Mouse (Mus musculus) embryonic facial prominence, embryonic 12.5 days (tissue): ENCODE data around the gene Mknk2. TPM values are rescaled to one million over a fixed set of nuclear protein-coding genes. Genes with fewer than 3 reads are reported as not detected.

Source experiments
- ATAC-seq: fragments of 200-750 bp; cut with Nextera tagmentation; 2 replicates; pipeline ENCODE4 v1.8.0; 2017; ENCODE audit not compliant: insufficient number of reproducible peaks, insufficient read depth, low FRiP score, low TSS enrichment
- H3K27ac ChIP-seq: fragments of 300-500 bp; sonication (generic); 2 replicates; pipeline ENCODE4 v1.5.1; 2016; ENCODE audit warnings: mild to moderate bottlenecking
- H3K27me3 ChIP-seq: fragments of 300-500 bp; sonication (generic); 2 replicates; pipeline ENCODE4 v1.6.1; 2016; ENCODE audit warnings: mild to moderate bottlenecking, moderate library complexity
- H3K36me3 ChIP-seq: fragments of 300-500 bp; sonication (generic); 2 replicates; pipeline ENCODE4 v1.6.1; 2016; ENCODE audit warnings: mild to moderate bottlenecking
- H3K4me1 ChIP-seq: fragments of 300-500 bp; sonication (generic); 2 replicates; pipeline ENCODE4 v1.6.1; 2016
- H3K4me2 ChIP-seq: fragments of 300-500 bp; sonication (generic); replicated peaks from 2 replicates; pipeline ENCODE4 v1.6.1; 2016; ENCODE audit warnings: mild to moderate bottlenecking, moderate library complexity
- H3K4me3 ChIP-seq: fragments of 300-500 bp; sonication (generic); 2 replicates; pipeline ENCODE4 v1.5.1; 2016; ENCODE audit warnings: mild to moderate bottlenecking
- H3K9ac ChIP-seq: fragments of 300-500 bp; sonication (generic); 2 replicates; pipeline ENCODE4 v1.6.1; 2016; ENCODE audit warnings: mild to moderate bottlenecking, moderate library complexity
- H3K9me3 ChIP-seq: fragments of 300-500 bp; sonication (generic); 2 replicates; pipeline ENCODE4 v1.6.1; 2016; ENCODE audit warnings: mild to moderate bottlenecking, moderate library complexity
- WGBS: fragments of 180-500 bp; shearing (Covaris S2); methylation state at CpG from one replicate; pipeline ENCODE4 v1.1.7; 2016; 5-methylcytosine and 5-hydroxymethylcytosine counted together
- polyA plus RNA-seq: library from polyadenylated mRNA; unstranded; fragments of >200 nt; fragmentation: Nextera tagmentation; extraction: Ambion mirVana; gene quantifications from 2 replicates; pipeline ENCODE4 v1.2.1, GENCODE M21; 2016

Mknk2 gene
- polyA plus RNA-seq, 1 experiment from 2014 or later: 117 TPM

DNA sequence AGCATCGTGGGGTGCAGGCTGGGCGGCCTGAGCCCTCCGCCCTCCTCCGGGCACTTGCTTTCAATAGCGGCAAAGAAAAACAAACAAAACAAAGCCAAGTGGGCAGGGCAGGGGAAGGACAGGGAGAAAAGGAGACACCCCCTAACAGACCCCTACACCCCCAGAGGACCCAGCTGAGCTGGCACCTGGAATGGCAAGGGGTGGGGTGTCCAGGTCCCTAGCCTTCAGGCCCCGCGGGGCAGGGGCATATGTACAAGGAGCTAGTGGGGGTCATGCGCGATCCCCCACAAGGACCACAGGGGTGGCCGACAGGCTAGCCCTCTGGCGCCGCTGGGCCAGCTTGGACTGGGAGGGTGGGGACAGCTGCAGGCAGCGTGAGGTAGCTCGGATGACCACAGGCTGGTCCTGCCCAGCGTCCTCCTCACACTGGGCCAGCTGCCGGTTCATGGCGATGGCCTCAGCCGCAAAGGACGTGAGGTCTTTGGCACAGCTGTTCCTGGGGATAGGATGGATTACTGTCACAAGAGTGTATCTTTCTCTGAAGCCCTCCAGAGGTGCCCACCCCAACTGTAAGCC lies 11.0 kb downstream of the Mknk2 start:
- ATAC-seq: no peak
- Histone ChIP-seq H3K36me3 (peaks cover 65% of the 10 kb centered on the region), H3K4me2 (no peak overlapping the region)

GRCm38 (mm10) chr10:80665981-80666733 lies 11.8 kb downstream of the Mknk2 start:
- Histone ChIP-seq H3K27ac (no peak overlapping the region), H3K4me2 (no peak overlapping the region), H3K4me1 (peaks cover 16% of the 10 kb centered on the region), H3K9ac (no peak overlapping the region), H3K36me3 (peaks cover 57% of the 10 kb centered on the region), H3K27me3 (no peaks in the 10 kb centered on the region), H3K4me3 (no peak overlapping the region), H3K9me3 (no peaks in the 10 kb centered on the region)
- 69% methylated on average over 10 of the region's 10 CpGs for WGBS
- no peak for ATAC-seq

More for the DNA sequence above, 11.0 kb downstream of the Mknk2 start:
- WGBS: 84% methylated on average over 19 of the region's 19 CpGs
- Histone ChIP-seq H3K27me3 (no peaks in the 10 kb centered on the region), H3K9me3 (no peaks in the 10 kb centered on the region), H3K4me1 (peaks cover 16% of the 10 kb centered on the region), H3K9ac (no peak overlapping the region), H3K4me3 (no peak overlapping the region), H3K27ac (no peak overlapping the region)

DNA sequence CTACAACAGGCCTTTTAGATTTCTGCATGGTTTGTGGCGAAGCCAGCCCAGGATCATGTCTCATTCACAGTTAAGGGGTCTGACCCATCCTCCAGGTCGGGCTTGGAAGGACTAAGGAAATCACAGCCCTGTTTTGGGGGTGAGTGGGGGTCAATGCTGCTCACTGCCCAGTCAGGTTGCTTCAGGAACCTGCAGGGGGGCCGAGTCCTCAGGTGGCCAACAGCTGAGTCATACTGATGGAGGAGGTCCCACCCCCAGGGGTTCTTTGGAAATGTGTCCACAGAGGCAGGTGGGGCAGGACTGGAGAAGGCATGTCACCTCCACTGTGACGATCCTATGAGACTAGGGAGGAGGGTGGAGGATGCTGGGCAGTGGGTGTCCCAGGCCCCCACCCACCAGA lies 12.5 kb downstream of the Mknk2 start:
- no peaks in the 10 kb centered on the region for H3K9me3 ChIP-seq
- peaks cover 50% of the 10 kb centered on the region for H3K36me3 ChIP-seq
- H3K4me1 ChIP-seq: peaks cover 16% of the 10 kb centered on the region
- no peak overlapping the region for H3K4me3 ChIP-seq
- ATAC-seq: no peak
- 0 out of 2 replicates have a peak overlapping the region, but pooled peaks have one; percentile 17 for H3K4me2 ChIP-seq
- H3K9ac ChIP-seq: no peak overlapping the region
- H3K27ac ChIP-seq: peak overlapping the region; percentile 77; the same call in 1 of the 2 replicates
- 59% methylated on average over 4 of the region's 4 CpGs for WGBS
- no peaks in the 10 kb centered on the region for H3K27me3 ChIP-seq

DNA sequence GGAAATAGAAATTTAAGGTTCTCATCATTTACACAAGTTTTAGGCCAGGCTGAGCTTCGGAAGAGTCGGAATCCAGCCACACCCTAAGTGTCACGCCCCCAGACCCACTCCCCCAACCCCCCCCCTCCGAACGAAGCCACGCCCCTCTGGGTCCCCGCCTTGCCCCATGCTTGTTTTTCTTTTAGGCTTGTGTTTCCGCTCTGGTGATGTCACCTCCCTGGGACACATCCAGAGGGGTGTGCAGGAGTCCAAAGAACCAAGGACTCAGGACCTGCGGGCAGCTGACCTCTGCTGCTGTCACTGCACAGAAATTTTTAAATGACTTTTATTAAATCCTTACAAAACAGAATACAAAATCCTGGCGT lies 12.9 kb downstream of the Mknk2 start:
- peak overlapping the region; percentile 17; the same call in 1 of the 2 replicates for H3K4me2 ChIP-seq

GRCm38 (mm10) chr10:80664197-80665015 lies 13.5 kb downstream of the Mknk2 start:
- H3K27ac ChIP-seq: peak overlapping the region; percentile 77
- peak overlapping the region; percentile 17; the same call in 1 of the 2 replicates for H3K4me2 ChIP-seq
- 33% methylated on average over 16 of the region's 16 CpGs for WGBS
- H3K9me3 ChIP-seq: no peaks in the 10 kb centered on the region
- no peaks in the 10 kb centered on the region for H3K27me3 ChIP-seq
- H3K9ac ChIP-seq: no peak overlapping the region
- no peak for ATAC-seq
- no peak overlapping the region for H3K4me3 ChIP-seq
- peaks cover 16% of the 10 kb centered on the region for H3K4me1 ChIP-seq
- H3K36me3 ChIP-seq: peaks cover 39% of the 10 kb centered on the region

More for the DNA sequence above, 12.9 kb downstream of the Mknk2 start:
- no peak for ATAC-seq
- Histone ChIP-seq H3K9ac (no peak overlapping the region), H3K27ac (peak overlapping the region; percentile 77), H3K27me3 (no peaks in the 10 kb centered on the region), H3K9me3 (no peaks in the 10 kb centered on the region), H3K36me3 (peaks cover 45% of the 10 kb centered on the region), H3K4me3 (no peak overlapping the region), H3K4me1 (peaks cover 16% of the 10 kb centered on the region)
- WGBS: 18% methylated on average over 10 of the region's 10 CpGs

- peak overlapping the region; percentile 64; the same call in 1 of the 2 replicates for H3K27ac ChIP-seq
- no peaks in the 10 kb centered on the region for H3K9me3 ChIP-seq
- no peak for ATAC-seq
- H3K4me1 ChIP-seq: peaks cover 16% of the 10 kb centered on the region
- H3K36me3 ChIP-seq: peaks cover 32% of the 10 kb centered on the region
- WGBS: 53% methylated on average over 5 of the region's 5 CpGs
- H3K4me2 ChIP-seq: no peak overlapping the region
- no peaks in the 10 kb centered on the region for H3K27me3 ChIP-seq
- no peak overlapping the region for H3K4me3 ChIP-seq
- H3K9ac ChIP-seq: no peak overlapping the region
Measured at GRCm38 (mm10) chr10:80663485-80664196, 14.3 kb downstream of the Mknk2 start.

- no peaks in the 10 kb centered on the region for H3K9me3 ChIP-seq
- peaks cover 22% of the 10 kb centered on the region for H3K4me1 ChIP-seq
- peaks cover 7% of the 10 kb centered on the region; the same call in 1 of the 2 replicates for H3K36me3 ChIP-seq
- 32% methylated on average over 5 of the region's 5 CpGs for WGBS
- H3K27ac ChIP-seq: no peak overlapping the region
- ATAC-seq: no peak
- H3K4me3 ChIP-seq: no peak overlapping the region
- H3K27me3 ChIP-seq: no peaks in the 10 kb centered on the region
- H3K9ac ChIP-seq: no peak overlapping the region
- no peak overlapping the region for H3K4me2 ChIP-seq
Measured at GRCm38 (mm10) chr10:80661149-80661548, 16.8 kb downstream of the Mknk2 start.

DNA sequence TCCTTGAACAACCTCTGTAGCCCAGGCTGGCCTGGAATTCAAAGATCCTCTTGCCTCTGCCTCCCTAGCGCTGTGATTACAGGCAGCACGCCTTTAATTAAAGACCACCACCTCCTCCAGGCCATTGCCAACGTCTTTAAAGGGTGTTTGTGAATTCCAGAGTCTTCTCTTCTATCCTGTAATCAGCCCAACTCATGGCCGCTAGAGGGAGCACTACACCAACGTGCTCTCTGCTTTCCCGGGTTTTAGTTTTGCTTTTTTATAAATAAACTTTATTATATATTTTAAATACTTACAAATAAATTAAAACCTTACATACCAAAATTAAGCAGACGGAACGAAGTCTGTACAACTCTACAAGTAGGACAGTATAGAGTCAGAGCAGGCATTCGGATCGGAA lies 18.7 kb downstream of the Mknk2 start:
- H3K9me3 ChIP-seq: no peaks in the 10 kb centered on the region
- no peaks in the 10 kb centered on the region for H3K36me3 ChIP-seq
- H3K27me3 ChIP-seq: no peaks in the 10 kb centered on the region
- H3K27ac ChIP-seq: no peak overlapping the region
- ATAC-seq: no peak
- no peak overlapping the region for H3K4me2 ChIP-seq
- H3K4me1 ChIP-seq: peaks cover 26% of the 10 kb centered on the region
- 14% methylated on average over 10 of the region's 10 CpGs for WGBS
- no peak overlapping the region for H3K4me3 ChIP-seq
- no peak overlapping the region for H3K9ac ChIP-seq

DNA sequence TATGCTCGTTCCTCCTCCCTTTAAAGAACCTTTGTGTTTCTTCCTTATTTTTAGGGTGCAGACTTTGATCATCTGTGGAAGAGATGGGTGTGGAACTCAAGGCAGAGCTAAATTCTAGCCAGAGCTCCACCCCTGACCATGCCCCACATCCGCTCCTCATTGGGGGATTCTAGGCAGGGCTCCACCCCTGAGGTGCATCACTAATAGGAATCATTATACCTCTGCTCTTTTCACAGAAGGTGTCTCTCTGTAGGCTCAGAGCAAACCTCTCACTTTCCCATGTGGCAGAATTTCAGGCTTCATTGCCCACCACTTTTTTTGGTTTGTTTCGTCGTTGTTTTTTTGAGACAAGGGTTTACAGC lies 19.1 kb downstream of the Mknk2 start:
- Histone ChIP-seq H3K36me3 (no peaks in the 10 kb centered on the region), H3K27ac (no peak overlapping the region), H3K4me1 (peaks cover 27% of the 10 kb centered on the region), H3K27me3 (no peaks in the 10 kb centered on the region), H3K4me2 (no peak overlapping the region), H3K4me3 (no peak overlapping the region), H3K9ac (no peak overlapping the region), H3K9me3 (no peaks in the 10 kb centered on the region)
- ATAC-seq: no peak
- WGBS: 69% methylated on average over 4 of the region's 4 CpGs

- no peaks in the 10 kb centered on the region for H3K9me3 ChIP-seq
- no peaks in the 10 kb centered on the region for H3K36me3 ChIP-seq
- H3K4me1 ChIP-seq: peaks cover 27% of the 10 kb centered on the region
- no peak overlapping the region for H3K27ac ChIP-seq
- no peak overlapping the region for H3K4me3 ChIP-seq
- no peak overlapping the region for H3K4me2 ChIP-seq
- WGBS: 86% methylated on average over 14 of the region's 14 CpGs
- no peak overlapping the region for H3K9ac ChIP-seq
- no peak for ATAC-seq
- H3K27me3 ChIP-seq: no peaks in the 10 kb centered on the region
Measured at GRCm38 (mm10) chr10:80658194-80658840, 19.6 kb downstream of the Mknk2 start.
